Mouse (Mus musculus): ENCODE results near the gene Cpsf4l. TPM values are rescaled to one million over a fixed set of nuclear protein-coding genes. Genes with fewer than 3 reads are reported as not detected.
A peak's percentile ranks its signal among the peaks of the same experiment; 100 is the strongest.

Cpsf4l gene
- total and polyA plus RNA-seq, 3 experiments: 0.13 to 0.43 TPM; not detected in 1

DNA sequence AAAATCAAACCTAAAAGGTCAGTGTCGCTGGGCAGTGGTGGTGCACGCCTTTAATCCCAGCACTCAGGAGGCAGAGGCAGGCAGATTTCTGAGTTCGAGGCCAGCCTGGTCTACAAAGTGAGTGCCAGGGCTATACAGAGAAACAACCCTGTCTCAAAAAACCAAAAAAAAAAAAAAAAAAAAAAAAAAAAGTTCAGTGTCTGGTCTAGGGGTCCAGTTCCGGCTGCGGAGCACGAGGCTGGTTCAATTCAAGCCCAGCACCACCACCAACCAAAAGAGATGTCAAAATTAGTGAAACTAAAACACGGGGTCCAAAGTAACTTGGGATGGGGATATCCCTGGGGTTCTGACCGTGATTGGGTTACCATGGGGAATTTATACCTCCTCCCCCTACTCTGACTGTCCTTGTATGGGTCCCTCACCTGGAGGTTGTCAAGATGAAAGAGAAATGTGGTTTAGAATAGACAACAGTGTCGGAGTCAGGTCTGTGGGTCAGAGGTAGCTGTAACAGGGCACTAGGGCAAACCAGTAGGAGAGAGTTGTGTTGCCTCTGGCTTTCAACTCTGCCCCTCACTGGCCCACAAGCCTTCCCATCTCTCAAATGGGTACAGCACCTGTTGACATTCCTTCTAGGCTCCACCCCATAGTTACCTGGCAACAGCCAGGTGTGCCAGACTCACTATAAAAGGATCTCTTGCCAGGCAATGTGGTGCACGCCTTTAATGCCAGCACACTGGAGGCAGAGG lies 43.0 kb upstream of the Cpsf4l start:
- H3K4me2 ChIP-seq (ENCODE audit: insufficient read depth, low read depth, poor library complexity, severe bottlenecking): peak overlapping the region; percentile 72
- peaks cover 0 to 9% of the 10 kb centered on the region in 2 experiments for H3K36me3 ChIP-seq (replicated peaks in 1 of 2; ENCODE audit: control insufficient read depth in 1 of 2, insufficient read depth in 1 of 2, low read length in 1 of 2)
- H3K4me1 ChIP-seq (ENCODE audit: control insufficient read depth in 1 of 2, insufficient read depth in 2 of 2): peaks cover 0 to 37% of the 10 kb centered on the region in 2 experiments; a peak in 2 of 4 replicates
- in situ Hi-C loops (cut with MboI; ENCODE audit: low pct_ligation_motif_present, low pct_unique_long_range_greater_than_20kb, low sequenced_read_pairs): loop anchor here (5.0 kb wide), 1 partner anchor 59 kb away; no protein-coding TSS in a partner anchor
- no peaks in the 10 kb centered on the region for H3K9me3 ChIP-seq (replicated peaks; ENCODE audit: low read length)
- TF ChIP-seq ZNF384 (IDR thresholded peaks at IDR 0.05; ENCODE audit: low read depth, low read length) (peak; percentile 50), ELF1 (IDR thresholded peaks at IDR 0.05; ENCODE audit: low read depth, low read length) (no peak)
- DNase-seq (ENCODE audit: extremely low read depth): no peak
- no peaks in the 10 kb centered on the region for H3K79me2 ChIP-seq (replicated peaks; ENCODE audit: control insufficient read depth, extremely low read depth, insufficient read depth, poor library complexity, severe bottlenecking)
- peak overlapping the region; percentile 54 to 59 (median 59) for H3K4me3 ChIP-seq (replicated peaks in 1 of 3; ENCODE audit: low read depth in 2 of 3, low read length in 2 of 3, poor library complexity in 1 of 3)
- H3K9ac ChIP-seq (ENCODE audit: insufficient read depth, low read depth): peak overlapping the region; percentile 53; the same call in 1 of the 2 replicates
- no peaks in the 10 kb centered on the region for H3K27me3 ChIP-seq (replicated peaks)
- no peak overlapping the region for H3K27ac ChIP-seq (ENCODE audit: insufficient read depth, low read depth)
- dilution Hi-C loops (cut with MboI; ENCODE audit: extremely low pct_ligation_motif_present, extremely low pct_unique_long_range_greater_than_20kb, low sequenced_read_pairs): no loop called here

DNA sequence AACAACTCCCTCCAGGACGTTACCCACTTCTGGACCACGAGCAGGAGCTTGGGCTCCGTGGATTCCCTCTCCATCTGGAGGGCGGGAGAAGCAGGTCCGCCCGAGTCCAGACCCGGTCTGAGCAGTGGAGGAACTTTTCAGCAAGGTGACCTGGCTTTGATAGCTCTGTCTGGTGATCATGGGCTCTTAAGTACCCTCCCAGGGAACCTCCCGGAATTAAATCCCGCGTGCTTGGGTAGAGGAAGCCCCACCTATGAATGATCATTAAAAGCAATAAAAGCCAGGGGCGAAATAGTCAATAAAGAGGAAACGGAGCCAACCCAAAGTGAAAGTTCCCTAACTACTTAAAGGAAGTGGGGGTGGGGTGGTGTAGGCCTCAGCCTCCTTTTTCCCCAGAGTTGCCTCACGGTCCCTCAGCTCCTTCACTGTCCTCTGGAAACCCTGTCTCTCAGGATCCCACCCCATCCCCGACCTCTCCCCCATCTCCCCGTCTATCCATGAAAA lies 42.4 kb upstream of the Cpsf4l start:
- Histone ChIP-seq H3K27ac (ENCODE audit: insufficient read depth, low read depth) (peak overlapping the region; percentile 24; the same call in 1 of the 2 replicates), H3K9me3 (replicated peaks; ENCODE audit: low read length) (no peaks in the 10 kb centered on the region), H3K79me2 (replicated peaks; ENCODE audit: control insufficient read depth, extremely low read depth, insufficient read depth, poor library complexity, severe bottlenecking) (no peaks in the 10 kb centered on the region), H3K27me3 (replicated peaks) (no peaks in the 10 kb centered on the region), H3K4me1 (ENCODE audit: control insufficient read depth in 1 of 2, insufficient read depth in 2 of 2) (peaks cover 0 to 39% of the 10 kb centered on the region in 2 experiments; a peak in 2 of 4 replicates), H3K36me3 (replicated peaks in 1 of 2; ENCODE audit: control insufficient read depth in 1 of 2, insufficient read depth in 1 of 2, low read length in 1 of 2) (peaks cover 0 to 11% of the 10 kb centered on the region in 2 experiments), H3K9ac (ENCODE audit: insufficient read depth, low read depth) (peak overlapping the region; percentile 53), H3K4me2 (ENCODE audit: insufficient read depth, low read depth, poor library complexity, severe bottlenecking) (peak overlapping the region; percentile 72), H3K4me3 (replicated peaks in 1 of 3; ENCODE audit: low read depth in 2 of 3, low read length in 2 of 3, poor library complexity in 1 of 3) (peak overlapping the region; percentile 54 to 59 (median 59))
- dilution Hi-C loops (cut with MboI; ENCODE audit: extremely low pct_ligation_motif_present, extremely low pct_unique_long_range_greater_than_20kb, low sequenced_read_pairs): no loop called here
- TF ChIP-seq TCF12 (IDR thresholded peaks at IDR 0.05; ENCODE audit: low read depth, low read length) (no peak), IRF4 (IDR thresholded peaks at IDR 0.05; ENCODE audit: low read depth, low read length) (peak; percentile 37; the same call in 1 of the 2 replicates), EP300 (IDR thresholded peaks at IDR 0.05; ENCODE audit: low read length) (peak; percentile 54; the same call in 1 of the 2 replicates), MEF2A (IDR thresholded peaks at IDR 0.05; ENCODE audit: borderline replicate concordance, low read depth, low read length) (0 out of 2 replicates have a peak, but pooled peaks have one; percentile 17), MXI1 (IDR thresholded peaks at IDR 0.05; ENCODE audit: low read depth, low read length) (no peak), CHD2 (IDR thresholded peaks at IDR 0.05; ENCODE audit: low read length) (peak; percentile 80), GABPA (IDR thresholded peaks at IDR 0.05; ENCODE audit: insufficient replicate concordance, low read depth, low read length) (no peak), MAX (IDR thresholded peaks at IDR 0.05; ENCODE audit: low read length) (no peak), SMC3 (IDR thresholded peaks at IDR 0.05; ENCODE audit: low read depth, low read length) (no peak), BHLHE40 (IDR thresholded peaks at IDR 0.05; ENCODE audit: low read depth, low read length) (no peak), KAT2A (IDR thresholded peaks at IDR 0.05; ENCODE audit: insufficient replicate concordance, low read length) (no peak), POLR2A (IDR thresholded peaks at IDR 0.05; ENCODE audit: low read depth, low read length) (no peak), HCFC1 (IDR thresholded peaks at IDR 0.05; ENCODE audit: low read depth, low read length) (peak; percentile 47; the same call in 1 of the 2 replicates), RCOR1 (conservative IDR thresholded peaks at IDR 0.05; ENCODE audit: low read depth, low read length) (0 out of 2 replicates have a peak, but pooled peaks have one; percentile 25), CHD1 (IDR thresholded peaks at IDR 0.05; ENCODE audit: low read depth, low read length) (no peak), MAFK (IDR thresholded peaks at IDR 0.05; ENCODE audit: insufficient replicate concordance, low read length) (no peak), ETS1 (conservative IDR thresholded peaks at IDR 0.05; ENCODE audit: low read depth, low read length) (0 out of 2 replicates have a peak, but pooled peaks have one; percentile 15), TBP (conservative IDR thresholded peaks at IDR 0.05; ENCODE audit: low read depth, low read length) (0 out of 2 replicates have a peak, but pooled peaks have one; percentile 35)
- DNase-seq (ENCODE audit: extremely low read depth): peak; percentile 68
- in situ Hi-C loops (cut with MboI; ENCODE audit: low pct_ligation_motif_present, low pct_unique_long_range_greater_than_20kb, low sequenced_read_pairs): loop anchor here (5.0 kb wide), 1 partner anchor 60 kb away; no protein-coding TSS in a partner anchor

All from CH12.LX (cell line).